Mouse (Mus musculus) ES-Bruce4 (cell line): Measurements from ENCODE around the gene Fam166b. TPM values are rescaled to one million over a fixed set of nuclear protein-coding genes. Genes with fewer than 3 reads are reported as not detected.

ENCODE experiments used
- H3K27ac ChIP-seq: 2 replicates; pipeline ENCODE4 v1.5.1; 2012; ENCODE audit warnings: low read length, inconsistent platforms; ENCODE audit not compliant: insufficient read depth
- H3K27me3 ChIP-seq: 2 replicates; pipeline ENCODE4 v1.6.1; 2012; ENCODE audit warnings: mild to moderate bottlenecking, low read length, inconsistent platforms; ENCODE audit not compliant: control insufficient read depth, poor library complexity, insufficient read depth, severe bottlenecking
- H3K36me3 ChIP-seq: 2 replicates; pipeline ENCODE4 v1.6.1; 2012; ENCODE audit warnings: inconsistent platforms, mild to moderate bottlenecking, low read length, moderate library complexity; ENCODE audit not compliant: control insufficient read depth, poor library complexity, insufficient read depth, severe bottlenecking
- H3K4me1 ChIP-seq: one replicate; pipeline ENCODE4 v1.8.1; 2011; ENCODE audit warnings: low read length; ENCODE audit not compliant: control insufficient read depth, insufficient read depth
- H3K4me3 ChIP-seq: 2 replicates; pipeline ENCODE4 v1.5.1; 2011; ENCODE audit warnings: low read depth, mild to moderate bottlenecking, low read length
- H3K9ac ChIP-seq: 2 replicates; pipeline ENCODE4 v1.6.1; 2012; ENCODE audit warnings: low read depth, mild to moderate bottlenecking, inconsistent platforms; ENCODE audit not compliant: poor library complexity, severe bottlenecking
- H3K9me3 ChIP-seq: replicated peaks from 2 replicates; pipeline ENCODE4 v1.6.1; 2012; ENCODE audit warnings: mild to moderate bottlenecking, low read length, inconsistent platforms; ENCODE audit not compliant: control insufficient read depth, poor library complexity, insufficient read depth, severe bottlenecking
- CTCF ChIP-seq: IDR thresholded peaks from one replicate; pipeline ENCODE4 v1.8.1; 2011; ENCODE audit warnings: low read depth, low read length
- EP300 ChIP-seq: IDR thresholded peaks from 2 replicates; pipeline ENCODE4 v1.6.1; 2011; ENCODE audit warnings: low read depth, low read length; ENCODE audit not compliant: insufficient read depth
- POLR2A ChIP-seq: IDR thresholded peaks from one replicate; pipeline ENCODE4 v1.8.1; 2011; ENCODE audit warnings: low read length; ENCODE audit not compliant: insufficient read depth
- polyA plus RNA-seq: library from polyadenylated mRNA; stranded (reverse); fragments of >200 nt; gene quantifications from 2 replicates; pipeline ENCODE4 v1.2.4, GENCODE M21; 2011; ENCODE audit warnings: low read depth; ENCODE audit not compliant: missing spikeins, insufficient read depth, insufficient read length

Gene Fam166b
- polyA plus RNA-seq, 1 experiment: 2.1 TPM

DNA sequence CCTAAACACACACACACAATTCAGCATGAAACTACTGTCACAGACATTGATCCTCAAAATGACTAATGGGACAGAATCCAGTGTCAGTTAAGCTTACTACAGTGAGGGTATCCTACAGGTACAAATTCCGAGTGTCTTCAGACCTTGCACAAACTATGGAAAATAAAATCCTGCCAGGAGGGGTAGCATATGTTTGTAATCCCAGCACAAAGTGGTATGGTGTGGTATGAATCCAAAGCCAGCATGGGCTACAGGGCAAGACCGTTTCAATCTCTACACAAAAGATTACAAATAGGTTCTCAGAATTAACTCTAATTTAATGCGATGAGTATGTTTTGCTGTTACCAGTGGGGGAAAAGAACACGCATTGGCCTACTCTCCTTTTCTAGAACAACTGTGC is 12.7 kb upstream of the Fam166b start, which contains the start of gene Tesk1:
Gene Tesk1 (plus strand): TSS at position 301 of the 400 bp plus-strand sequence.
- no peak for TF ChIP-seq POLR2A
- no peak for TF ChIP-seq CTCF

DNA sequence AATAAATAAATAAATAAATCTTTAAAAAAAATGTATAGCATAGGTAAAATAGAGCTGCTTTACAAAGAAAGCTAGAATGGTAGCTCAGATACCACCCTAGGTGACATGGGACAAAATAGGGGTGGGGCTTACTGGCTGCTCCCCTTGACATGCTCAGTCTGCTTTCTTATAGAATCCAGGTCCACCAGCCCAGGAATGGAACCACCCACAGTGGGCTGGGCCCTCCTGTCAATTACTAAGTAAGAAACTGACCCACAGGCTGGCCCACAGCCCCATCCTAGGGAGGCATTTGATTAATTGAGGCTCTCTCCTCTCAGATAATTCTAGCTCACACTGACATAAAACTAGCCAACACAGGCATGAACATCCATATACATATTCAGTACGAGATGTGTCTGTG is 3.9 kb upstream of the Fam166b start:
- no peak for TF ChIP-seq EP300
- no peak for TF ChIP-seq POLR2A
- Histone ChIP-seq H3K27me3 (no peaks in the 10 kb centered on the region), H3K4me3 (no peak overlapping the region), H3K9me3 (no peaks in the 10 kb centered on the region), H3K4me1 (no peaks in the 10 kb centered on the region), H3K9ac (no peak overlapping the region), H3K36me3 (no peaks in the 10 kb centered on the region), H3K27ac (no peak overlapping the region)

More for the DNA sequence above, 12.7 kb upstream of the Fam166b start, which contains the start of gene Tesk1:
- Histone ChIP-seq H3K9ac (peak within 1 kb of the TSS; percentile 94), H3K36me3 (0 out of 2 replicates have a peak, but pooled peaks cover 1% of the 10 kb centered on the region), H3K4me3 (peak within 1 kb of the TSS; percentile 72), H3K27me3 (no peaks in the 10 kb centered on the region), H3K27ac (peak within 1 kb of the TSS; percentile 2; the same call in 1 of the 2 replicates), H3K9me3 (no peaks in the 10 kb centered on the region), H3K4me1 (peaks cover 2% of the 10 kb centered on the region)

DNA sequence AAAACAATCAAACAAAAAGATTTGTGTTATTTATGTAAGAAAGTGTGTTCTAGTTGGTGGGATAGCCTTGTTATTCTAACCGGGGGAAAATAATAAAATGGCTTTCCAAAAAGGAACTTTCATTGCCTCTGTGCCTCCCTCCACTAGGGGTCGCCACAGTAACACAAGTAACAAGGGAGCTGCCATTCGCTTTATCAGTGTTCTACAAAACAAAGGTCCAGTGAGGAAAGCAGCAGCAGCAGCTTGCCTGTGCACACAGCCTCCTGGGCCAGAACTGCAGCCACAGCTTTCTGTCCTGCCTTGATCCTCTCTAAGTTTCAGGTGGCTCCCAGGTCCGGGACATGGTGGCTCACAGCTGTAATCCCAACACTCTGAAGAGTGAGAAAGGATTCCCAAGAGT is 2.8 kb upstream of the Fam166b start:
- Histone ChIP-seq H3K9me3 (no peaks in the 10 kb centered on the region), H3K4me3 (no peak overlapping the region), H3K4me1 (no peaks in the 10 kb centered on the region), H3K27me3 (no peaks in the 10 kb centered on the region), H3K9ac (no peak overlapping the region), H3K27ac (no peak overlapping the region), H3K36me3 (no peaks in the 10 kb centered on the region)
- no peak for TF ChIP-seq EP300
- TF ChIP-seq CTCF: peak; percentile 64

- no peaks in the 10 kb centered on the region for H3K4me1 ChIP-seq
- H3K27ac ChIP-seq: no peak overlapping the region
- H3K27me3 ChIP-seq: no peaks in the 10 kb centered on the region
- H3K4me3 ChIP-seq: peak overlapping the region; percentile 41
- H3K9me3 ChIP-seq: no peaks in the 10 kb centered on the region
- H3K36me3 ChIP-seq: 0 out of 2 replicates have a peak, but pooled peaks cover 3% of the 10 kb centered on the region
- TF ChIP-seq POLR2A: no peak
- TF ChIP-seq CTCF: no peak
- TF ChIP-seq EP300: no peak
- no peak overlapping the region for H3K9ac ChIP-seq
These were observed 613 bp downstream of the Fam166b start for GRCm38 (mm10) chr4:43428180-43428861.

- H3K4me1 ChIP-seq: no peaks in the 10 kb centered on the region
- H3K36me3 ChIP-seq: 0 out of 2 replicates have a peak, but pooled peaks cover 3% of the 10 kb centered on the region
- peak overlapping the region; percentile 41 for H3K4me3 ChIP-seq
- no peak overlapping the region for H3K27ac ChIP-seq
- peak overlapping the region; percentile 12; the same call in 1 of the 2 replicates for H3K9ac ChIP-seq
- no peaks in the 10 kb centered on the region for H3K9me3 ChIP-seq
- TF ChIP-seq EP300 (no peak), POLR2A (no peak), CTCF (no peak)
- no peaks in the 10 kb centered on the region for H3K27me3 ChIP-seq
These were observed 1.3 kb downstream of the Fam166b start for GRCm38 (mm10) chr4:43427501-43428179.

- no peak overlapping the region for H3K4me3 ChIP-seq
- no peaks in the 10 kb centered on the region for H3K9me3 ChIP-seq
- no peak overlapping the region for H3K9ac ChIP-seq
- TF ChIP-seq EP300 (no peak), POLR2A (no peak), CTCF (no peak)
- H3K36me3 ChIP-seq: 0 out of 2 replicates have a peak, but pooled peaks cover 3% of the 10 kb centered on the region
- H3K27me3 ChIP-seq: no peaks in the 10 kb centered on the region
- H3K4me1 ChIP-seq: no peaks in the 10 kb centered on the region
- H3K27ac ChIP-seq: no peak overlapping the region
These were observed 2.4 kb downstream of the Fam166b start for GRCm38 (mm10) chr4:43426487-43426886.
